Mouse (Mus musculus): Measurements from ENCODE around the gene Eif5a.
"Not testable (repeated sequence)": the region's sequence is repeated elsewhere in the genome, so short reads cannot be mapped to it uniquely, and the experiment has no call there.

Gene Eif5a

DNA sequence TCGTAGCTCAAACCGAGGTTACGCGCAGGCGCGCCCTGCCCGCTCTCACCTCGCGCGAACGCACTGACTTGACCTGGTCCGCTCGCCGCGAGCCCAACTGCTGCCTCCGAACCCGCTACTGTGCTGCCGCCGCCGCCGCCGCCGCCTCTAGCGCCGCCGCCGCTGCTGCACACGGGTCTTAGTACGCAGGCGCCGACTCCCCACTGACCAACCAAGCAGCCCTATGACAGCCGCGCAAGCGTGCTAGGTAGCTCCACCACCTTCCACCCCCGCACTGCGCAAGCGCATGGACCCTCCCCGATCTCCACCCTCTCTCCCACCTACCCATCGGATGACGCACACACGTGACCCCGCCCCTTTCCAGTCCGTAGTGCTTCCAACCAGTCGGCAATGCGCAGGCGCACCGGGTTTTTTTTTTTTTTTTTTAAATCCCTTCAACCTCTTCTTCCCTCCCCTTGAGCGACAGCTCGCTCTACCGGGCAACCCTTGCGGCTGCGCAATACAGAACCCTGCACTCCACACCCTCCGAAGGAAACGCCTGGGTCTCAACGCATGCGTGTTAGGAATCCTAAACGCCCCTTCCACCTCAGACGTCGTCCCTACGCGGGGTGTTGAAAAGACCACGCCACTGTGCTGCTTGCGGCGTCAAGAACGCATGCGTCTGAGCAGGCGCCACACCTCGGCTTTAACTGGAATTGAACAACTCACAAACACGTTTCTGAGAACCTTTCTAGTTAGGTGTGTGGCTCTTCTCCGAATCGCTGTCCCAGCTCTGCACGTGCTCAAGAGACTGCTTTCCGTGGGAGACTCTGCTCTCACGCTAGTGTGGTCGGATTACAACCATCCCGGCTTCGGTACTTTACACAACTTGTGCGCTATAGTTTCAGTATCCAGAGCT is at the start of gene Eif5a:
TSS of gene Eif5a (minus strand) at position 845 of the 898 bp plus-strand sequence.
- DNase-seq (ENCODE audit: low read depth, low spot score), result peak; percentile 100

DNA sequence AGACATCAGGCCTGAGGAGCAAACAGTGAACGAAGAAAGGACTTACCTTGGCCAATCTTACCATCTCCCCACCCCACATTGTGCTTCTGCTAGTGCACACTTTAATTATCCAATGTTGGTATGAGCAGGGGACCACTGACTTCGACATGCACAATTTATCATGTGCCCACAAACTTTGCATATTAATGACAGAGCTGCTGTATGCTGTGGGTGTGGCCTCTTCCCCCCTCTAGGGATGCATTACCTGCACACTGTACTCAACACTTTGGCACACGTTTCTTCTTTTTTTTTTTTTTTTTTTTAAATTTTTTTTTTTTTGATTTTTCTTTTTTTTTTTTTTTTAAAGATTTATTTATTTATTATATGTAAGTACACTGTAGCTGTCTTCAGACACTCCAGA is 49.0 kb upstream of the Eif5a start:
- DNase-seq (ENCODE audit: low read depth, low spot score), result no peak

DNA sequence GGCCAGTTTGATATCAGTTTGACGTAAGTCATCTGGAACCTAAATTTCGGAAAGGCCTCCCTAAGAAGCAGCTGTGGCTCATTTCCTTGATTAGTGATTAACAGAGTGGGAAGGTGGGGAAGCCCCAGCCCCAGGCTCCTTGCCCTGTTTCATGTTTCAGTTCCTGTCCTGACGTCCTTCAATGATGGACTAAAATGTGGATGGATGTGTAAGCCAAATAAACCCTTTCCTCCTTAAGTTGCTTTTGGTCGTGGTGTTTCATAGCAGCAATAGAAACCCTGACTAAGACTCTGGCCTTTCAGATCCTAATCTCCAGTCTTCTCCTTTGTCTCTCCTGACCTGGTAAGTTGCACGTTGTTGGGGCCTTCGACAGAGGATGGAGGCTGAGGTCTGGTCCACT is 48.5 kb upstream of the Eif5a start:
- no peak for DNase-seq (ENCODE audit: low read depth, low spot score)

DNA sequence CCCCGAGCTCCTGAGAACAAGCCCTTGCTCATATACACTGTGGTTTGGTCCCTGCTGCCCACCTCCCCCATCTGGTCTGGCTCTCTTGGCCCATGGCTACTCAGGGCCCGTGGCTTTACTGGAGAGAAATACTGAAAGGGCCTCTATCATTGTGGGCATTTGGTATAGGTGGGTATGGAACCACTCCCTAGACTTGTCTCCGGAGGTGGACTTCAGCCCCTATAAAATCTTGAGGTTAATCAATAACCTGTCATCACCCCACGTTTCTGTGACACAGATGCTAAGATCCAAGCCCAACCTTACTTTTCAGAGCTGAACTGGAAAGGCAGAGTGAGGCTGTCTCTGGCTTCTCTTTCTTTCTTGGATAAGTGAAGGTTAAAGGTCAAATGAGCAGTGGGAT is 47.0 kb upstream of the Eif5a start:
- no peak for DNase-seq (ENCODE audit: low read depth, low spot score)

DNA sequence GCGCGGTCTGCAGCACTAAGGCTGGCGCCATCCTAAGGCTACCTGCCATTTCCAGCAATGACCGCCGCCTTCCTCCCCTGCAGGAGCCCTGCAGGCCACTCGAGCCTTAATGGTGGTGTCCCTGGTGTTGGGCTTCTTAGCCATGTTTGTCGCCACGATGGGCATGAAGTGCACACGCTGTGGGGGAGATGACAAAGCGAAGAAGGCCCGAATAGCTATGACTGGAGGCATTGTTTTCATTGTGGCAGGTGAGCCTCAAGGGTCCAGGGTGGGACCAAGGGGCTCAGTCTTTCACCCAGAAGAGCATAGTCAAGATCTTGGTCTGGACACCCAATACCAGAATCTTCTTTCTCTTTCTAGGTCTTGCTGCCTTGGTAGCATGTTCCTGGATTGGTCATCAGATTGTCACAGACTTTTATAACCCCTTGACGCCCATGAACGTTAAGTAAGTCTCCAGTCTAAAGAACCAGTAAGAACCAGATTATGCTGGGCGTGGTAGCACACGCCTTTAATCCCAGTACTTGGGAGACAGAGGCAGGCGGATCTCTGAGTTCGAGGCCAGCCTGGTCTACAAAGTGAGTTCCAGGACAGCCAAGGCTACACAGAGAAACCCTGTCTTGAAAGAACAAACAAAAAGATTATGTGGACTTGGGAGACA is 45.2 kb upstream of the Eif5a start:
- no peak for DNase-seq (ENCODE audit: low read depth, low spot score)

DNA sequence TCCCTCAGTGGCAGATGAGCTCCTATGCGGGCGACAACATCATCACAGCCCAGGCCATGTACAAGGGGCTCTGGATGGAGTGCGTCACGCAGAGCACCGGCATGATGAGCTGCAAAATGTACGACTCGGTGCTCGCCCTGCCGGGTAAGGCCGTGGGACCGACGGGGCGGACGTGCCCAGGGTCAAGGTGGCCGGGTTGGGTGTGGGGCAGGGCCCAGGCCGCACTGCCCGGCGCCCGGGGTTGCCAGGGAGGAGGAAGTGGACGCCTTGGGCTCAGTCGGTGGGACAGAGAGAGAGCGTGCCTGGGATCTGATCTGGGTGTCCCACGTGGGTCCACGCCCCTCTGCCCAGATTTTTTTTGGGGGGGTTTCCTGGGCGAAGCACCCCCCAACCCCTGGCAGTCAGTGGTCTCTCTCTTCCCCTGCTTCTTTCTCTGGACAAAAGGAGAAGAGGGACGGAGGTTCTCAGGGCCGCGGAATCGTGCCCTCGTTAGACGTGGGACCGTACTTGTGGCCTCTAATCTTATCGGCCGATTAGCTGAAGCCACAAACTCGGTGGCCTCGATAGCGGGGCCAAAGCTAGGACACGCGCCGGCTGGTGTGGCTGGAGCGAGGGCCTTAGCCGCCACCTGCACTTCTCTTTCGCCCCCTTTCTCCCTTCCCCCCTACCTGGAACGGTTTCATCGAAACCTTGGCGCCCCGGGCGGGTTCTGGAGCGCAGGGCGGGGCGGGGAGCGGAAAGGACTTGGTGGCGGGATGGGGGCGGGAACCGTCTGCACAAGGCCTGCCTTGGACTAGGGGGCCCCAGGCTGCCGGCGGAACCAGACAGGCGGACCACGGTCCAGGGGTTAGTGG is 44.5 kb upstream of the Eif5a start:
- no peak for DNase-seq (ENCODE audit: low read depth, low spot score)

DNA sequence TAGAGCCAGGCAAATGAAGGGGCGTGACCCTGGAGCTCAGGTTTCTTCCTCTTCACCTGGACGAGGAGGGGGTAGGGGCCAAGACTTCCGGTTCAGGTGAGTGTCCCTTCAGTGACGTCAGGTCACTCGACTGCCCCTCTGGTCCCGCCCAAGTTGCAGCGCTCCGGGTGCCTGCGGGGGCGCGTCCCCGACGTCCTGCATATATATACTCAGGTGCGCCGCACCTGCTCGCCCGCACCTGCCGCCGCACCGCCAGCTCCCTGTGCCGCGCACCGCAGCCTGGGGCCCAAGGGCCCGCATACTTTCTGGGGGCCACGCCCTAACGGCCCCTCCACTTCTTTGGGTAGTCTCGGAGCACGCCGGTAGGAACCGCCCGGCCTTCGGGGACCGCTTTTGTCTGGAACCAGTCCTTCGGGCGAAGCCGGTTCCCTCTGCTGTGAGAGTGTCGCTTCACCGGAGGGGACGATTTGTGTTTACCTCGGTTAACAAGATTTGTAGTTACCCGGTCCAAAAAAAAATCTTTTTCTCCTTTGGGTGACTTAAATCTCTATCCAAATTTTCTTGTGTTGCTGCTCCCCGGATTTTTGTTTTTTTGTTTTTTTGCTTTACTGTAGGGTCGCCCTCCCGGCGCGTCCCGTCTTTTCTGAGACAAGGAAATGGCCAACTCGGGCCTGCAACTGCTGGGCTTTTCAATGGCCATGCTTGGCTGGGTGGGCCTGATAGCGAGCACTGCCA is 43.7 kb upstream of the Eif5a start:
- DNase-seq (ENCODE audit: low read depth, low spot score), result no peak

DNA sequence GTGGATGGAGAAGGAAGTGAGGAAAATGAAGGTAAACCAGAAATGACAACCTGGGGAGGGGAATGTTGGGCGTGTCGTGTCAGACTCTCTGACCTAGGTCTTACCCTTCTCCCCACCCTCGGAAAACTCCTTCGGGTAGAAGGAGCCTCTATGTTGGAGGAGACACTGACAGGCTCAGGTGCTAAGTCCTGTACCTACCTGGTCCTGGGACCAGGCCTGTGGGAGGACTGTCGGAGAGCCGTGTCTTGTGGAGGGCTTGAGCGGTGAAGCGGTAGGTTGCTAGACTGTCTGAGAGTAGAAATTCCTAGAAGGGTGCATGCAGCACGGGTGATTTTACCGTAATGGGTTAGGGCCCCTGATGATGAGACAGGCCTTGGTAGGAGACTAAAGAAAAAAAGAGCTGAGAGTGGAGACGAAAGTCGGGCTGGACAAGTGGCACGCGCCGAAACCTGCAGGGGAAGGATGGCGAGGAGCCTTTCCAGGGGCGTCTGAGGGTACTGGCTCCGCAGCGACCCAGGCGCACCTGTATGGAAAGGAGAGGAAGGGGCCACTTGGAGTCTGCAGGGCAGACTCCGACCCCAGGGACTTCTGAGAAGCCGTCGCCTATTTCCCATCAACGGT is 43.0 kb upstream of the Eif5a start, which contains the start of gene Cldn7:
TSS of gene Cldn7 (plus strand) at position 130 of the 621 bp plus-strand sequence.
- no peak for DNase-seq (ENCODE audit: low read depth, low spot score)

DNA sequence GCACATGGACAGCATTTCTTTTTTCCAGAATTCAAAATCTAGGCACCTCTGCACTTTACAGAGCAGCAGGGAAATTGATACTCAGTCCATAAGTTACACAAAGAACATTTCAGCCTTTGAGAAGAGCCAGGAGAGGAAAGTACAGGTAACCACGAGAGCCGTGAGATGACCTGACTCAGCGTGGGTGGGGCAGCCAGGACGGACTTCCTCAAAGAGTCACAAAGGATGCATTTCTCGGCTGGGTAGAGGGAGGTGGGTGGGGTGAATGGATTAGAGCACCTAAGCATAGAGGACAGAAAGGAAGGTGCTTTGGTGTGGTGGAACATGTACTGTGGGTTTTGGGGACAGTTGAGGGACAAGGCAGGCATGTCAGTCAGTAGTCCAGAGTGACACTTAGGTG is 40.1 kb upstream of the Eif5a start:
- no peak for DNase-seq (ENCODE audit: low read depth, low spot score)

DNA sequence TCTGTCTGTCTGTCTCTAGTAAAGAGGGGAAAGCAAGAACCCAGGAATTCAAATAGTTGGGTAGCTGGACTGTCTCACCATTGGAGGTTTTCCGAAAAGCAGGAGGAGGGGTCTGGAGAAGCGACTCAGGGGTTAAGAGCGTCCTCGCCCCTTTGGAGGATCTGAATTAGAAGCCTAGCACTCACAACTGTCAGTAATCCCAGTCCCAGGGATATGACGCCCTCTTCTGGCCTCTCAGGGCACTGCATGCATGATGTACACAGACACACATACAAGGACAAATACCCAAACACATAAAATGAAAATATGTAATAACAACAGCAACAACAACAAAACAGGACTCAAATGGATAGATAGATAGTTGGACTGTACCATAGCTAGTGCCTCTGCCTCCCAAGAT is 38.9 kb upstream of the Eif5a start:
- DNase-seq (ENCODE audit: low read depth, low spot score), result no peak

DNA sequence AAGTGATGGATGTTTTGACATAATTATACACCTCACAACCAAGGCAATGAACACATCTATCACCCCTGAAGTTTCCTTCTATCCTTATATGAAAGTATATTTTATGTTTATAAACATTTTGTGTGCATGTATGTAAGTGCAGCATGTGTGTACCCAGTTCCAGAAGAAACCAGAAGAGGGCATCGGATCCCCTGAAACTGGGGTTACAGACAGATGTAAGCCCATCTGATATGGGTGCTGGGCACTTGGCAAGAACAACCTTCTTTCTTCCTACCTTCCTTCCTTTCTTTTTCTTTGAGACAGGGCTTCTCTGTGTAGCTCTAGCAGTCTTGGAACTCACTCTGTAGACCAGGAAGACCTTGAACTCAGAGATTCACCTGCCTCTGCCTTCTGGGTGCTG is 34.5 kb upstream of the Eif5a start:
- no peak for DNase-seq (ENCODE audit: low read depth, low spot score)

DNA sequence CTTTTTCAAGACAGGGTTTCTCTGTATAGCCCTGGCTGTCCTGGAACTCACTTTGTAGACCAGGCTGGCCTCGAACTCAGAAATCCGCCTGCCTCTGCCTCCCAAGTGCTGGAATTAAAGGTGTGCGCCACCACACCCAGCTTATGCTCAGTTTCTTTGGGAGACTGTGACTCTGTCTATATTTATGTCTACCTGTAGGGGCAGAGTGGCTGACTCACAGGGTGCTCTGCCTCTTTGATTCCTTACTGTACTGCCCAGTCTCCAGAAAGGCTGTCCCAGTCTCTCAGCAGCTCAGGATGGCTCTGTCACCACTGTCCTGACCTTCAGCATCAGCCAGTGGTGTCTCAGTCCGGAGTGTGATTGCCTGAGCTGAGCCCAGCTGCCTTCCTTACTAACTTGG is 33.9 kb upstream of the Eif5a start:
- DNase-seq (ENCODE audit: low read depth, low spot score), result not testable (repeated sequence)

DNA sequence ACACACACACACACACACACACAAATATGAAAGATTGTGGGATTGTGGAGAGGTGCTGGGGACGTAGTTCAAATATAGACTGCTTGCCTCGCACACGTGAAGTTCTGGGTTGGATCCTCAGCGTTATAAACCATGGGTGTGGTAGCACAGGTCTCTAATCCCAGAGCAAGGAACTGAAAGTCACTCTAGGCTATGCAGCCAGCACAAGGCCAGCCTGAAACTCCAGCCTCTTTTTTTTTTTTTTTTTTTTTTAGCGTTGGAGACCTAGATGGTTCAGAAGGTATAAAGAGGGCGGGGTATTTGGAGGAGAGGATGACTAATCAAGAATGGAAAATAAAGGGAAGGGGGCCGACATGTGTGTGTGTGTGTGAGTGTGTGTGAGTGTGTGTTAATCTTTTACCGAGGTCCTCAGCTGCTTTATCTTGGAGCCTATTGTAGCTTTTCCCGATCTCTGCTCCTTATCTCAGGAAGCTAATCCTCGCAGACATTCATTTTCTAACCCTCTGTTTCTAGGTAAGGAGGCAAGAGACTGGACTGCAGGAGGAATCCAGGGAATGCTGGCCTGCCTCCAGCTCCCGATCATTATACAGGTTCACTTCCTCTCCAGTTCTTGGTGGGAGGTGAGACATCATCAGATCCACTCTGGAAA is 31.6 kb upstream of the Eif5a start:
- no peak for DNase-seq (ENCODE audit: low read depth, low spot score)

DNA sequence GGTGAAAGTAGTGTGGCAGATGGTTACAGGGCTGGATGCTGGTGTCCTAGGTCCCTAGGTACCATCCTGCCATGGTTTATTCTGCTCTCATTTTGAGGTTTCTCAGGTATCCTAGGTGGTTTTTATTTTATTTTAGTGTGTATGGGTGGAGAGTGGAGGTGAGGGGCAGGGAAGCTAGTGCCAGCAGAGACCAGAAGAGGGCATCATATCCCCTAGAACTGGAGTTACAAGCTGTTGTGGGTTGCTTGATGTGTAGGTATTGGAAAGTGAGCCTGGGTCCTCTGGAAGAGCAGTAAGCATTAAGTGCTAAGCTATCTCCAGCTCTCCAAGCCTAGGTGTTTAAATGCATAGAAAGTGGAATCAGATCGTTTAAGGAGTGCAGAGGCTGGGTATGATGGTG is 30.5 kb upstream of the Eif5a start:
- no peak for DNase-seq (ENCODE audit: low read depth, low spot score)

DNA sequence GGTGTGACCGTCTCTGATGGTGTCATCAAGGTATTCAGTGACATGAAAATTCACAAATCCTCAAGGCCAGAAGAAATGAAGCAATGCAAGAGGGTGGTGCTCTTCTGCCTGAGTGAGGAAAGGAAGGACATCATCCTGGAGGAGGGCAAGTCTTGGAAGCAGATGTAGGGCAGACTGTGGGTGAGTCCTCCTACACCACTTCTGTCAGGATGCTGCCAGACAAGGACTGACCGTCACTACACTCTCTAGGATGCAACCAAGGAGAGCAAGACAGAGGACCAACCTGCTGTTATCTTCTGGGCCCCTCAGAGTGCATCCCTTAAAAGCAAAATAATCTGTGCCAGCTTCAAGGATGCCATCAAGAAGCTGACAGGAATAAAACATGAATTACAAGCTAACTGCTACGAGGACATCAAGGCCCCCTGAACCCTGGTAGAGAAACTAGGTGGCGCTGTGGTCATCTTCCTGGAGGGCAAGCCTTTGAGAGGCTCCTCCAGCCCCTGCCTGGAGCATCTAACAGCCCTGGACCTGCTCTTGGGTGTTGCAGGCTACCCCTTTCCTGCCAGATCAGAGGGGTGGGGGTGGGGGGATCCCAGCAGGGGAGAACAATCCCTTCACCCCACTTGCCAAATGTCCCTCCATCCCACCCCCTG is 29.2 kb upstream of the Eif5a start:
- no peak for DNase-seq (ENCODE audit: low read depth, low spot score)

DNA sequence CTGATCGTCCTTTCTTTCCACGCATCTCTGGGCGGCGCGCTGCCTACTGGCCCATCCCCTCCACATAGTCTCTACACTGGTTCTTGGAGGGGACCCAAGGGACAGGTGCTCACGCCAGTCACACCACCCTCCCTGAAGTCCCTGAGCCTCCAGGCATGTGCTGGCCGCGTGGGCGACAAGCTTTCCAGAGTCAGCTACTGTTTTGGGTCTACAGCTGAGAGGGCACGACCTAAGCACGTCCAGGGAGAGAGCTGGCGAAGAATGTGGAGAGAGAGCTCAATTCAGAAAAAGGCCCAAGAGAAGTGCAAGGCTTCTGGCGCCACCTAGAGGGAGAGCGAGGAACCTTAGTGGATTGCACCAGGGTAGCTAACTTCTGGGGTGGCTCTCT is 27.0 kb upstream of the Eif5a start:
- peak; percentile 95 for DNase-seq (ENCODE audit: low read depth, low spot score)

DNA sequence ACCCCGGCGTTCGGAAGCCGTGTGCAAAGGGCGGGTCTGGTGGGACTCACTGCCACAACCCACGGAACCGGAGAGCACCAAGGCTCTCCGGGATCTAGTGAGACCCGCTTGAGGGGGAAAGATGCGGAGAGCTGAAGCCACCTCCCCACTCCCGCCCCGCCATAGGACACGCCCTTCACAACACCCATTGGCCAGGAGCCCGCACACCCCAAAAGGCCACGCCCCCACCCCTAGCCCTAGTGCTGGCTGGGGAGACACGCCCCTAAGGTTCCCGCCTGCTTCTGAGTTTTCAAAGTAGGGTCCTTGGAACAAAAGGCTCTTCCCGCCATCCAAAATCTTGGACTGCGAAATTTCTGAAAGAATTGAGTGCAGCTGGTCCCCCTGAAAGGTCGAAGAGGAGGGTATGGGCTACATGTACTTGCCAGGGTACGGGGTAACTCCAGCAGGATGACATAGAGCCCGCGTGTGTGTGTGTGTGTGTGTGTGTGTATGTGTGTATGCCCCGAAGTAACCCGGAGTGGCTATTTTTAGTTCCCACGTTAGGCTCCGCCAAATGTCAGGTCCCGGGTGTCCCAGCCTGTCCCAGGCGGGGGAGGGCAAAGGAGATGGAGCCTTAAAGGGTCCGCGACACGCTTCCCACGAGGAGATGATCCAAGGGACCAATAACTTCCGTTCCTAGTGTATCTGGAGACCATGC is 26.5 kb upstream of the Eif5a start, which contains the start of gene Slc2a4:
TSS of gene Slc2a4 (minus strand) at position 123 of the 697 bp plus-strand sequence.
- DNase-seq (ENCODE audit: low read depth, low spot score), result peak; percentile 97

DNA sequence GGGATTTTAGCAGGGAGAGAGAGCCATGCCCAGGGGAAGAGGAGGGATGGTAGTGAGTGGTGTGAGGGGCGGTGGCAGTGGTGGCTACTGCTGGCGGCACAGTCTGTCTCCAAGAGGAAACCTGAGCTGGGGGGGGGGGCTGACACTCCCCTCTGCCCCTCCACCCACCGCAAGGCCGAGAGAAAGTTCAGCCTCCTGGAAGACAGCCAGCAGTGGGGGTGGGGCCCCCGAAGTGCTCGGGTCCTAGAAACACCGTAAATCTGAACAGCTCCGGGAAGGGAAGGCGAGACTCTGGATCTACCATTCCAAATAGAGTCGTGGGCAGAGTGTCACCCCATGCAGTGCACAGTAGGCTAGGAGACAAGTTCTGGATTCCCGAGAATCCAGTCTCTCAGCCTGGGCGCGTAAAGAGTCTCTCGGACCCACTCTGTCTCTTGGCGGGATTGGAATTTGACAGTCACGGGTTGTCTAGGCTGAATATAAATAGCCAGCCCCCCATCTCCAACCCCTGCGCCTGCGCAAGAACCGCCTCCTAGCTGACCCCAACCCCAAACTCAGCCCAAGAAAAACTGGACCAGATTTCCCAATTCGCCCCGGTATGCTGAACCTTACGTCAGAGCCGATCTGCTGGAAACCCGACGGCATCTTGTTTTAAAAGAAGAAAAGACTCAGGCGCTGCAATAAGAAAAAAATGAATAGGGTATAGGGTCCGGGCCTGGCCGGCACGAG is 25.7 kb upstream of the Eif5a start:
- peak; percentile 93 for DNase-seq (ENCODE audit: low read depth, low spot score)

Data from skeletal muscle tissue, adult 2 months (tissue).